Mouse (Mus musculus) fat pad, adult 2 months (tissue): ENCODE data around the gene Arl4a.

Source experiments
- DNase-seq: peaks from one replicate; pipeline ENCODE4 v3.0.0-alpha.2; 2011; ENCODE audit warnings: low read depth, low spot score; ENCODE audit errors: extremely low read depth

The Arl4a gene

GRCm38 (mm10) chr12:39968109-39968508, 69.7 kb downstream of the Arl4a start:
- DNase-seq: no peak

GRCm38 (mm10) chr12:39959166-39959565, 78.7 kb downstream of the Arl4a start:
- DNase-seq: no peak

- no peak for DNase-seq
Measured at GRCm38 (mm10) chr12:39957931-39958671, 79.7 kb downstream of the Arl4a start.

- DNase-seq: no peak
Measured at GRCm38 (mm10) chr12:39956396-39956795, 81.4 kb downstream of the Arl4a start.
